Mouse (Mus musculus): ENCODE data around the gene Slc13a5.

The Slc13a5 gene

GRCm38 (mm10) chr11:72266960-72267560 is at the start of gene Slc13a5:
TSS of gene Slc13a5 (minus strand) at chr11:72267222.
- DNase-seq (ENCODE audit: low spot score), result no peak

GRCm38 (mm10) chr11:72314151-72314895 is 47.3 kb upstream of the Slc13a5 start, which contains the start of gene Fbxo39:
TSS of gene Fbxo39 (plus strand) at chr11:72314444.
- no peak for DNase-seq (ENCODE audit: low spot score)

GRCm38 (mm10) chr11:72311355-72312001 is 44.5 kb upstream of the Slc13a5 start:
- no peak for DNase-seq (ENCODE audit: low spot score)

GRCm38 (mm10) chr11:72310491-72310890 is 43.5 kb upstream of the Slc13a5 start:
- DNase-seq (ENCODE audit: low spot score), result no peak

- no peak for DNase-seq (ENCODE audit: low spot score)
Measured at GRCm38 (mm10) chr11:72308982-72309381, 42.0 kb upstream of the Slc13a5 start.

- no peak for DNase-seq (ENCODE audit: low spot score)
Measured at GRCm38 (mm10) chr11:72307461-72307860, 40.4 kb upstream of the Slc13a5 start.

GRCm38 (mm10) chr11:72302230-72302629 is 35.2 kb upstream of the Slc13a5 start:
- DNase-seq (ENCODE audit: low spot score), result no peak

GRCm38 (mm10) chr11:72301334-72301733 is 34.3 kb upstream of the Slc13a5 start, which contains the start of gene Xaf1:
TSS of gene Xaf1 (plus strand) at chr11:72301629.
- peak; percentile 83 for DNase-seq (ENCODE audit: low spot score)

GRCm38 (mm10) chr11:72293116-72293515 is 26.1 kb upstream of the Slc13a5 start:
- DNase-seq (ENCODE audit: low spot score), result no peak

GRCm38 (mm10) chr11:72287543-72287942 is 20.5 kb upstream of the Slc13a5 start:
- no peak for DNase-seq (ENCODE audit: low spot score)

GRCm38 (mm10) chr11:72287126-72287525 is 20.1 kb upstream of the Slc13a5 start:
- no peak for DNase-seq (ENCODE audit: low spot score)

- no peak for DNase-seq (ENCODE audit: low spot score)
Measured at GRCm38 (mm10) chr11:72286651-72287050, 19.6 kb upstream of the Slc13a5 start.

- no peak for DNase-seq (ENCODE audit: low spot score)
Measured at GRCm38 (mm10) chr11:72285971-72286480, 19.0 kb upstream of the Slc13a5 start.

- DNase-seq (ENCODE audit: low spot score), result no peak
Measured at GRCm38 (mm10) chr11:72284532-72285182, 17.6 kb upstream of the Slc13a5 start.

GRCm38 (mm10) chr11:72283486-72284224 is 16.6 kb upstream of the Slc13a5 start:
- DNase-seq (ENCODE audit: low spot score), result no peak

GRCm38 (mm10) chr11:72281852-72282400 is 14.9 kb upstream of the Slc13a5 start:
- DNase-seq (ENCODE audit: low spot score), result no peak

- DNase-seq (ENCODE audit: low spot score), result peak; percentile 29
Measured at GRCm38 (mm10) chr11:72281143-72281851, 14.3 kb upstream of the Slc13a5 start.

GRCm38 (mm10) chr11:72273341-72273740 is 6.3 kb upstream of the Slc13a5 start:
- no peak for DNase-seq (ENCODE audit: low spot score)

GRCm38 (mm10) chr11:72271761-72272160 is 4.7 kb upstream of the Slc13a5 start:
- DNase-seq (ENCODE audit: low spot score), result no peak

- no peak for DNase-seq (ENCODE audit: low spot score)
Measured at GRCm38 (mm10) chr11:72266207-72266959, 639 bp downstream of the Slc13a5 start.
